Mouse (Mus musculus): ENCODE results near the gene Zswim1.
A peak's percentile ranks its signal among the peaks of the same experiment; 100 is the strongest.

Gene Zswim1

DNA sequence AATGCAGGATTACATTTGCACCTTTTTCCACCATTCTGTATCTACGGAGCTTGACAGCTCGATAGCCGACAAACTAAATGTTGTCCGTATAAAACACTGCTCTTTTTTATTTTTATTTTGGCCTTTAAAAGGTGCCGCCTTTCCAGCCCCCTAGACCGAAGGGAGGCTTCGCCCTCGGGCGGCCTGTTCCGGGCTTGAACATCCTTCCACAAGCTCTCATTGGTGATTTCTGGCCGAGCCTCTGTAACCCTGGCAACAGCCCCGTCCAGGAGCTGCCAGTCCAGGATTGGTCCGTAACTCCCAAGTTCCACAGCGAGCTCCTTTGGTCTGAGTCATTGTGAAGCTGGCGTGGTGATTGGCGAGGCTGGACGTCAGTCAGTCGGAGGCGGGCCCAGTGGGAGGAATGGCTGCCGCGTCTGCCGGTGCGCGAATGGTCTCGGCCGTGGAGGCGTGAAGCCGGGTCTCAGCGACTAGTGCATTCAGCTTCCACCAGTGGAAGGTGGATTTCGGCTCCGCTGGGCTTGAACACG lies at the start of gene Zswim1:
Gene Zswim1, plus strand, starts transcription at position 51 of the 530 bp plus-strand sequence.
- DNase-seq = peak; percentile 100

DNA sequence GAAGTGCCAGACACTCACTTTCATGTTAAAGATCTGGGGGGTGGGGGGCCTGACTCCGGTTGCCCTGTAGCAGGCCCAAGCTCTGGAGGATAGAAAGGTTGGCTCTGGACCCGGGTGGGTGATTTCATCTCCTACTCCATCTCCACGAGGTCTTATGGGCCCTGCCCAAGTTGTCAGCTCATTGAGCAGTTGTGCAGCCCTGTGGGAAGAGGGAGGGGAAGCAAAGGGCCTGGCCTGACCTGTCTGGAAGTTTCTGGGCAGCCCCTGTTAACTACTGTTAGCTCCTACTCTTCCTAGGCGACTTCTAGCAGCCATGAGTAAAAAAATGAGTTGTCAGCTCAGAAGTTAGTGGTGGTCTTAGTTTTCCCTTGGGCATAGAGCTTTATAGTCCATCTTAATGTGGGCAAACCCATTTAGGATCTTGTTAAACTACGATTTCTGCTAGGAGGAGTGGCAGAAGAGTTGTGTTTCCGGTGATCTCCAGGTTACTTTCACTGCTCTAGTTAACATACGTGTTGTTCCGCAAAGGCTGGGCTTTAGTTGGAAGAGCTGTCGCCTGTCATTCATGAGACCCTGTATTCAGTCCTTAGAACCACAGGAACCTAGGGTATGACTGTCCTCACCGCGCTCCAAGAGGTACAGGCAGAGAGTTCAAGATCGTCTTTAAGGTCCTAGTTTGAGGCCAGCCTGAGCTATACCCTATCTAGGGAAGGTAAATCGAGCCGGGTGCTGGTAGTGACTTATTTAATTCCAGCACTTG lies 49.1 kb upstream of the Zswim1 start:
- no peak for DNase-seq

DNA sequence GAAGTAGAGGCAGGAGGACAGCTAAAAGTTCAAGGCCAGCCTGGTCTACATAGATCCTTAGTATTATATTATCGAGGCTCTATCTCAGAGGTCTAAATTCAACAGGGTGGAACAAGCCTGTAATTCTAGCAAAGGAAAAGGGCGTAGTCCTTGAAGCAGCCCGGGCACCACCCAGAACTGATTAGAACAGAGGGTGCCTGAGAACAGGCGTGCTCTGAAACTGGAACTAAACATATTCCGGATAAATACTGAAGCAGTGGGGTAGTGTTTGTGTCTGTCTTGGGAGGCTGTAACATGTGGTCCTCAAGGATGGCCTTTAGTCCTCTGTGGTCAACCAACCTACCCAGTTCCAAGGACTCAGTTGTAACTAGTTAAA lies 48.5 kb upstream of the Zswim1 start:
- DNase-seq = no peak

DNA sequence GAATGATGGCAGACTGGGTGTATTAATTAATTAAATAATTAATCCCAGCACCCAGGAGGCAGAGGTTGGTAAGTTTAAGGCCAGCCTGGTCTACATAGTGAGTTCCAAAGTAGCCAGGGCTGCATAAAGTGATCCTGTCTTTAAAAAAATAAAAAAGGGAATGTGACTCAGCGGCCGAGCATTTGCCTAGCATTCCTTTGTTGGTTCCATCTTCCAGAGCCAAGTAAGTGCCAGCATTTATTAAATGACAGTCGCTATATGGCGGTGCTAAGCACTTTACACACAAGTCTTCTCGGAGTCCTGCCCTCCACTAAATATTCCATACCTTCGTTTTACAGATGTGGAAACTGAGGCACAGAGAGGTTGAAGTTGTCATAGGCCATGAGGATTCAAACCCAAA lies 46.4 kb upstream of the Zswim1 start:
- no peak for DNase-seq

DNA sequence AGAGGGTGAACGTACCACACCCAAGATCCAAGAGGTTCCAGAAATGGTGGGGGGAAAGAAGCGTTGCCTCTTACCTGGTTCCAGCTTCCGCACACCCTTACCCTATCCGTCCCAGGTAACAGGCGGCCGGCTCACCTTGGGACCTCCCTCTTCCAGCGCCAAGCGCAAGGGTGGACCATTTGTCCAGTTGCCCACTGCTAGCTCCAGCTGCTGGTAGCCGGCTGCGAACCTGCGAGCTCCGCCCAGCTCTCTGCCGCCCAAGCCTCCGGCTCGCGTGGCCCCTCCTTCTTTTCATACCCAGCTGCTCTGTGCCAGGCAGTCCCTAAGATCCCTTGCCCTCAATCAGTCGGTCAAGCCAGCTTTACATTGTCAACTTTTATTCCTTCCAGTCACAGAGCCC lies 45.7 kb upstream of the Zswim1 start:
- DNase-seq = no peak

DNA sequence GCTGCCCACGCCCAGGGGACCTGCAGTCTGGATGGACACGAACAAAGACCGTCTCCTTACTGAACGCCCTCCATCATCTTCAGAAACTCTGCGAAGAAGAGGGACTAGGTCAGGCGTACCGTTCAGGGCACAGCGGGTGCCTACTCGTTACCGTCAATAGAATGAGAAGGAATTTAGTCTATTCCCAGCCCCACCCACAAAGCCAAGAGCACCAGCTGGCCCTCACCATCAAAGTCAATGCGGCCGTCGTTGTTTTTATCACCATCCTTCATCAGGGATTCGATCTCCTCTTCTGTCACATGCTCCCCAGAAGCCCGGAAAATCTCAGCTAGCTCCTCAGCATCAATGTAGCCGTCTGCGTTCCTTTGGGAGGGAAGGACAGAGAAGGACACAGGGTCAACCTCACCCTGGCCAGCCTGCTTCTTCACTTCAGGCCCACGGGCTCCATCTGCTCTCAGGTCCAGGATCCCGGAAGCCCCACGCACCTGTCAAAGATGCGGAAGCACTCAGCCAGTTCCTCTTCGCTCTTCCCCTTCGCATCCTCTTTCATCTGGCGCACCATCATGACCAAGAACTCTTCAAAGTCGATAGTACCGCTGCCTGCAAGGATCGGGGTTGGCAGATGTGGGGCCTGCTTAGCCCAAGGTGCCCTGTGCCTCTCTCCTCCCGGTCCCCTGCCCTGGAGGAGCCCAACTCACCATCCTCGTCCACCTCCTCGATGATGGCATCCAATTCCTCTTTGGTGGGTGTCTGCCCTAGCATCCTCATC lies 45.1 kb upstream of the Zswim1 start:
- no peak for DNase-seq

DNA sequence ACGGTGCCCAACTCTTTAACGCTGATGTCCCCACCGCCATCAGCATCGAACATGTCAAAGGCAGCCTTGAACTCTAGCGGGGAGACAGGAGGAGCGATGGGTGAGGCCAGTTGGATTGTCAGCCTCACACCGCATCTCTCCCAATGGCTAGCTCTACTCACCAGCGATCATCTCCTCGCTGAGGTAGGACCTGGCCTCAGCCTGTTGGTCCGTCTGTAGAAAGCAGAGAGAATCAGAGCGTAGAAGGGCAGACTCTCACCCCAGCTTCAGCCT lies 44.5 kb upstream of the Zswim1 start:
- no peak for DNase-seq

DNA sequence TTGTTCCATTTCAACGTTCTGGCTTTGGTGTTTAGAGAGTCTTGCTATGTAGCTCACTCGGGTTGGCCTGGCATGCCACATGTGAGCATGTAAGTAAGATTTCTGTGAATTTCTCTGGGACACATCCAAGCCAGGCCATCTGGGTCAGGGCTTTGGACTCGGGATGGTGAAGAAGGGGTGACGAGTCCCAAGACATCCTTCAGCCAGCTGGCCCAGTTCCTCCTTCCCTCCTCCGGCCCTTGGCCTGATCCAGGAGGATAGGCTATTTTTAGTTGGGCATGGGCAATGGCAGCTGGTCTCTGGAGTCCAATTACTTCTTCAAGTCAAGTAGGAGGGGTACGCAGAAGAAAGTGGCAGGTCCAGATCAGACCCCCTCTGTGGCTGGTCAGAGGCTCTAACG lies 43.7 kb upstream of the Zswim1 start:
- no peak for DNase-seq

DNA sequence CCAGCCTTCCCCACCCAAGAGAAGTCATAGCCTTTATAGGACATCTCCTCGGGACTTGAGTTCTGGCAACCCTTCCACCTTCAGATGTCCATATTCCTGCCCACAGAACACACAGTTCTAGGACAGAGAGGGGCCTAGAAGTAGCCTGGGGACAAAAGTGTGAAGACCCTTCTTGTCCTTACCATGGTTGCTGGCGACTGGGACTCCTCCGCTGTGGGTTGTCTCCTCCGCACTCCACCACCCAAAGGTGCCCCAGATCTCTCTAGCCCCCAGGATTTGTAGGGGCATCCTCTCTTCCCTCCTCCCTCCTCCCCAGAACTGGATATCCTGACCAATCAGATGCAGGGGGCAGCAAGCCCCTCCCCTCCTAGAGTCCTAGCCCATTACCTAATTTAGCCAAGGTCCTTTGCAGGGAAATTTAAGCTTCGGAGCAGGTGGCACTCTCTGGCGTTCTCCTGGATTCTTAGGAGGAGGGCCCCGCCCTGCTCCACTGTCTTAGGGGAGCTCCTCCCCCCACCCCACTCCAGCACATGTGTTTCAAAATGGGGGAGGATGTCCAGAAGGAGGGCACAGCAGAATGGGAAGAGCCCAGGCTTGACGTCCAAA lies 42.9 kb upstream of the Zswim1 start, which contains the start of gene Tnnc2:
Gene Tnnc2, minus strand, starts transcription at position 487 of the 606 bp plus-strand sequence.
- DNase-seq = no peak

DNA sequence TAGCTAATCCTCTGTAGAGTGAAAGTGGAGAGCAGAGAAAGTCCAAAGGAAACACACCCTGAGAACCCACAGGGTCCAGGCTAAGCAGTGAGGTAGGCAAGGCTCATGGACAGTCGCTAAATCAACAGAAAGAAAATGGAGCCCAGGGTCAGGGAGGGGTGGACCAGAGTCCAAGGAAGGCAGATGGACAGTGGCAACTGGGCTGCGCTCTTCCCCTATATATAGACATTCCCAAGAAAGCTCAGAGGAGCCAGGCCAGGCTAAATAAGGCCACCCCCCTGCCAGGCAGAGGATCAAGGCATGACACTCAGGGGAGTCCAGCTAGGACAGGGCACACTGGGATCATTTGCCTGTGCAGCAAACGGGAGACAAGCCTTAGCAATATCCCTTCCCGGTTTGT lies 40.6 kb upstream of the Zswim1 start:
- no peak for DNase-seq

DNA sequence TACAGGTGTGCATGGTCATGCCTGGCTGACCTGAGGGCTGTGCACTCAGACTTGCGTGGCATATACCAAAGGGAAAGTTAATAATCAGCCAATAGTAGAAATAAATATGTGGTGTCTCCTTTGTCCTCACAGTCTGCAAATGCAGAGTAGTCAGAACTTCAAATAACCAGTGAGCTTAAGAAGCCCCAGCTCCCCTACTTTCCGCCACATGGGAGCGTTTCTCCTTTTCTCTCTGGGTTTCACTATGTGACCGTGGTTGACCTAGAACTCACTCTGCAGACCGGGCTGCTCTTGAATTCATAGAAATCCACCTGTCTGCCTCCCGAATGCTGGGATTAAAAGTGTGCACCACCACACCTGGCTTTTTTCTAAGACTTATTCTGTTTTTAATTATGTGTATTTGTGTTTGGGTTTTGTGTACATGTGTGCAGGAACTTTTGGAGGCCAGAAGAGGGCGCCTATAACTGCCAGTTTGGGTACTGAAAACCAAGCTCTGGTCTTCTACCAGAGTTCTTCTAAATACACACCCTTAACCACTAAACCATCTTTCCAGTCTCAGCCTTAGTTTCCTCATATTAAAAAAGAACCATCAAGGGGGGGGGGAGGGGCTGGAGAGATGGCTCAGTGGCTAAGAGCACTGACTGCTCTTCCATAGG lies 38.4 kb upstream of the Zswim1 start:
- DNase-seq = no peak

DNA sequence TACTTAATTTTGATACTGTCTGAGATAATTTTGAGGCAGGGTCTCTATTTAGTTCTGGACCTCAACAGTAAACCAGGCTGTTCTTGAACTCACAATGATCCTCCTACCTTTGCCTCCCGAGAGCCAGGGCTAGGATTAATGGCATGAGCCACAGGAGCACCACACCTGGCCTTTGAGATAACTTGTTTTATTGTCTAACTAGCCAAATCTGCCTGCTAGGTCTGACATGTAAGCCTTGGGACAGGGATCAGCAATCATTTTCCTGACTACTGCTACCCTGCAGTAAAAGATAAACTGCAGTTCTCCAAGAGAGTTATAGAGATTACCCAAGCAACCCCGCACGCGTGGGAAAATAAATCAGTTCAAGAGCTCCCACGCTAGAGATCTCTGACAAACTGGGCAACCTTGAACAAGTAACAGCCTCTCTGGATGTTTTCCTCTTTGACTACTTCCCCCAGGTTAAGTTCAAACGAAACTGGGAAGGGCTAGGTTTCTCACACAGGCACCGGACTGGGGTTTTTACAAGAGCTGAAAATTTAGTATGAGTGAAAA lies 37.5 kb upstream of the Zswim1 start:
- DNase-seq = no peak

DNA sequence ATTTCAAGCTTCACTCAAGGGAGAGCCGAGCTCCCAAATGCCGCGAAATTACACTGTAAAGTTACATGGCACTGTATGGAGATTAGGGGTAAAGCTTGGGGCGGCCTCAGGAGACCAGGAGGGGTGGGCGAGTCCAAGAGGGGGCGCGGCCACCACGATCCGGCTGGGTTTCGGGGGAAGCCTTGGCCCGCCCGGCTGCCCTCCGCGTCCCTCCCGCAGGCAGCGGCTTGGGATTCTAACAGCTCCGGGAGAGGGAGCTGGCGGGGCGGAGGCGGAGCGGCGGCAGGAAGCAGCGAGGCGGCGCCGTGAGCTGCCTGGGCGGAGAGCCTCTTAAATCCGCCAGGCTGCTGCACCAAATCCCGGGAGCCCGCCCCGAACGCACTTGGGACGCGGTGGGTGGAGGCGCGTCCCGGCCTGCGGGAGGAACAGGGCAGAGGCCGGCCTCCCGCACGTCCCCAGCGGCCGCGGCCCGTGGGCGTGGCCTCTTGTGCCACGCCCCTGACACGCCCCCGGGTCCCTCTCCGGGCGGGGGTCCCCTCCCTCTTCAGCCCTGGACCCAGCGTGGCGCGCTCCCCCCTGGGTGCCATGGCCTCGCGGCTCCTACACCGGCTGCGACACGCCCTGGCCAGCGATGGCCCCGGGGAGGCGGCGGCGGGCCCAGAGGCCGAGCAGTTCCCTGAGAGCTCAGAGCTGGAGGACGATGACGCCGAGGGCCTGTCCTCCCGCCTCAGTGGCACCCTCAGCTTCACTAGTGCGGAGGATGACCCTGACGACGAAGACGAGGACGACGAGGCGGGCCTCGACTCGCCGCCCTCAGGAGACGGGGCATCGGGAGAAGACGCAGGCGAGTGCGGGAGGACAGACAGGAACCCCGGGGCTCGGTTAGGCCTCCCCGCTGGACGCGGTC lies 36.8 kb upstream of the Zswim1 start, which contains the start of gene Snx21:
Gene Snx21, plus strand, starts transcription at position 343 of the 907 bp plus-strand sequence.
- peak; percentile 93 for DNase-seq

DNA sequence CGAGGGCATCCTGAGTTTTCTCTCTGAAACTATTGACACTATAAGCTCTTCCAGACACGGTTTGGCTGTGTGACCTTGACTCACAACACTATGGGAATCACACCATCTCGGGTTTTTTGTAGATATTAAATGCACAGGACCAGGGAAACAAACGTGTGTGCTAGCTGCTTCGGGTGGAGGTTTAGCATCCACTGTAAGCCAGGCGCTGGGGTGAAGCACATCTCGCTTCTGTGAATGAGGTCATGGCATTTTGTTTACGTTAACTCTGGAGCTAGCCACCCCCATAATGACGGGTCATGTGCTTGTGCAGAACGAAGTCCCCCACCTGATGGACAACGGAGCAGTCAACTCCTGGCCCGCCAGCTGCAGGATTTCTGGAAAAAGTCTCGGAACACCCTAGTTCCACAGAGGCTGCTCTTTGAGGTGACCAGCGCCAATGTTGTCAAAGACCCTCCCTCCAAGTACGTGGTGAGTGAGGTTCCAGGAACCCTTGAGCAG lies 36.0 kb upstream of the Zswim1 start:
- DNase-seq = no peak

DNA sequence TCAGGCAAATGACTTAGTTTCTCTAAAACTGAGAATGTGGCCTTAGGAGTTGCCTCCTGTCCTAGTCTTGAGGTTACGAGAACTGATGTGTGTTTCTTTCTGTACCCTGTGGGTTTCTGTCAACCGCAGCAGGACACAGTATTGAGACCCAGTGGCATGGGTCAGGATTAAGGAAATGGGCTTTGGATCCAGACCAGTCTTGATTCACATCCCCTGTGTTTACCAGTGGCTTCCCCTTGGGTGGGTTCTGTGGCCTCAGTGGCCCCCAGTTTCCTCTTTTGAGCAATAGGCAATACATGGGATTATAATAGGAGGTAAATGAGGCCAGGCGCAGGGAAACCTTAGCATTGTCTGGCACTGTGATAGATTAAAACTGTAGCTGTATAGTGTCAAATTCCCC lies 35.5 kb upstream of the Zswim1 start:
- no peak for DNase-seq

DNA sequence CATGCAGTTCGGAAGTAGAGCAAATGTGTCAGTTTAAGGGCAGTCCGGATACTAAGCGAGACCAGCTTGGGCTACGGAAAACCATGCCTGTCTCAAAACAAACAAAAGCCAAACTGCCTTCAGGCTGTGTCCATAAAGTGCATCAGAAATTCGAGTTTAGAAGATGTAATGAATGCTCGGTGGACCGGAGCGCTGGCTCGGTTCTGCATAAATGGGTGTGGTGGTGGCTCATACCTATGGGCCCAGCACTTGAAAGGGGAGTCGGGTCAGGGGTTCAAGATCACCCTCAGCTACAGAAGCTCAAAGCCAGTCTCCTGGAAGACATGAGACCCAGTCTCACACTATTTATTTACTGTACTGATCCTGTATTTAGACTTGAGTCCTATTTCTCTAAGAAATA lies 34.7 kb upstream of the Zswim1 start:
- no peak for DNase-seq

DNA sequence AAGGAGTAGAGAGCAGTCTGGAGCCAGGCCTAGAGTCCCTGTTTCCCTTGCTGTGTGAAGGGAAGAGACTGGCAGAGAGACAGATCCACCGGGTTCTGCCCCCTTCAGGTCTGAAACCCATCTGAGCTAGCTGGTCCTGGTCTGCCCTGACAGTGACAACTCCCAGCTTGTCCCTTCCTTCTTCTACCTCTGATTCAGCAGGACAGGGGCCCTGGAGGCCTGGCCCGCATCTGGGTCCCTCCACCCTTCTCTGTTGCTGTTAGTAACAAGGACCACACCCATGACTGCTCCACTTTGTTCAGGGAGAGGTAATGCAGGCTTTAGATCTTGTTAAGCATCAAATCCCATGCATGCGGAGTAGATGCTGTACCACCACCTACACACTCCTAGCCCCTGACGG lies 34.1 kb upstream of the Zswim1 start:
- no peak for DNase-seq

DNA sequence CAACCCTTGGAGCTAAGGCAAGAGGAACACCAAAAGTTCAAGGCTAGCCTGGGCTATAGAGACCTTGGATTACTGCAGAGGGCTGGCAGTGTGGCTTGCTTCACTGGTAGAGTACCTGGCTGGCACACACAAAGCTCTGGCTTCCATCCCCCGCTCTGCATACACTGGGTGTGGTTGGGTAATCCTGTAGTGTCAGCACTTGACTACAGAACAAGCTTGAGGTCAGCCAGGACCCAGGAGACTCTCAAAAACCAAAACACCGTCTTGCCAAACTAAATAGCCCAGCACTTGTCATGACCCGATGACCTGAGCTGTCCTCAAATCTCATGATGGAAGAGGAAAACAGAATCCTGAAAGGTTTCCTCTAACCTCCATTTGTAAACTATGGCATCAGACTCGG lies 32.0 kb upstream of the Zswim1 start:
- no peak for DNase-seq

DNA sequence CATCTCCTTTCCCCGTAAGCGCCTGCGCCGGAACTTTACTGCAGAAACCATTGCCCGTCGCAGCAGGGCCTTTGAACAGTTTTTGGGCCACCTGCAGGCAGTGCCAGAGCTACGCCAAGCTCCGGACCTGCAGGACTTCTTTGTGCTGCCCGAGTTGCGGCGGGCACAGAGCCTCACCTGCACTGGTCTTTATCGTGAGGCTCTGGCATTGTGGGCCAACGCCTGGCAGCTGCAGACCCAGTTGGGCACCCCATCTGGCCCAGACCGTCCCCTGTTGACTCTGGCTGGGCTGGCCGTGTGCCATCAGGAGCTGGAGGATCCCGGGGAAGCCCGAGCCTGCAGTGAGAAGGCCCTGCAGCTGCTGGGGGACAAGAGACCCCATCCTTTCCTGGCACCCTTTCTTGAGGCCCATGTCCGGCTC lies 30.6 kb upstream of the Zswim1 start:
- no peak for DNase-seq

DNA sequence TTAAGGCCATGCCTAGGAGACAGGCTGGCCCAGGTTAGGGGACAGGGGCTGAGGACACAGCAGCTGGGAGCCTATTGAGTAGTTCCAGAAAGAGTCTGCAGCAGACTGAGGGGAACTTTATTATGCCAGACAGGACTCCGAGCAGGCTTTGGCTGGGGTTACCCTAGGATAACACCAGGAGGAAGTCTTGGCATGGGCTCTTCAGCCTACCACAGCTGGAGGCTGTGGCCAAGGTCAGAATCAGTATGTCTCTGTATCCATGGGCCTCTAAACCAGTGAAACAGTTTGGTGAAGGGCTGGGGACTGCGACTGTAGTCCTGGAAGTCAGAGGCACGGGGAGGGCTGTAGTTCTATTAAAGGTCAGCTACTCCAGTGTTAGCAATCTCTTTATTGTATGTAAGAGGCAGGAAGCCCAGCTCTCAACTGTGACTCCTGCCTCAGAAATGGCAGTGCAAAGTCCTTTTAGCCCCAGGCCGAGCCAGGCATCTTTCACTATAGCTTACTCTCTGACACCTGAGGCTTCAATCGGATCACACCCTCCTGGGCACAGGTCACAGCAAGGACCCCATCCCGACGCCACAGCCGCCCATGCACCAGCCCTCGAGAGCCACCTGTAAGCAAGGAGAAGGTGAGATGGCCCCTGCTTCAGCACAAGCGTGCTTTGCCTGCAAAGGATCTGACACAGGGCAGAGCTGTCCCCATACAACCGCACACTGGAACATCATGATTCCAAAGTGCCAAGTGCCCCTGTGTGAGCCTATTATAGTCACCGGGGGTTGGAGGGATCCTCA lies 29.9 kb upstream of the Zswim1 start:
- no peak for DNase-seq

DNA sequence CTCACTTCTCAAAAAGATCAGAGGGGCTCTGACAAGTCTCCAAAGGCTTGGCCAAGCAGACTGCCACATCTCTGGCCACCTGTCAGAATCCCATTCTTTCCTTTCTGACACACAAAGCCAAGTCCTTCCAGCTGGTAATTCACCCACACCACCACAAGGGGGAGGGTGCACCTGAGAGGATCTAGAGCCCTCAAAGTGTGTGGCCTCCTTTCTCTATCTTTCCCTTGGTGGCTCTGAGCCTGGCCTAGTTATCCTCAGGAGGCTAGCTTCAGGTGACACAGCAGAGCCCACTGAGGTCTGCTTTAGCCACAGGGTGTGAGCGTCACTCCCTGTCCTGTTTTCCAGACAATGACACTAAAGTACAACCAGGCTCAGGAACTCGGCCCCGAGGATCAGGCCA lies 29.2 kb upstream of the Zswim1 start:
- peak; percentile 73 for DNase-seq

All from kidney, adult 18-20 months (tissue).